Mouse (Mus musculus) embryo, embryonic 9.5 days (tissue): Measurements from ENCODE around the gene Zfp706.
A peak's percentile ranks its signal among the peaks of the same experiment; 100 is the strongest.
"Not testable (repeated sequence)": the region's sequence is repeated elsewhere in the genome, so short reads cannot be mapped to it uniquely, and the experiment has no call there.

Experiments used
- DNase-seq: peaks from one replicate; pipeline ENCODE4 v3.0.0-alpha.2; 2017; ENCODE audit errors: extremely low spot score

The Zfp706 gene

DNA sequence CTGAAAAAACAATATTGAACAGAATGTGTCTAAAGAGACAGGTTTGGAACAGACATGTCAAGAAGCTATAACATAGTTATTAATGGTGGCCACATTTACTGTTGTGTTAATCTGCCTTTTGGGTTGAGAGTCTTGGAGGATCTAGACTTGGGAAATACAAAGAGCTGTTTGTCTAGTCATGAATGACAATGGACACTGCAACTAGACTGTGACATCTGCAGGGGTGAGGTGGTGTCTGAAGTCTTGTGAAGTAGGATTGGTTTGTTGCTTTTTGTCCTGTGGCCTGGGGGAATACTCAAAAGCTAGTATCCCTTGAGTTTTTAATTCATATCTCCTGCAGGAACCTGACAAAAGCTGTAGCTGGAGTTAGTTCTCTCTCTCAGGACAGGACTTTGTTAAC is 973 bp upstream of the Zfp706 start:
- DNase-seq = no peak

DNA sequence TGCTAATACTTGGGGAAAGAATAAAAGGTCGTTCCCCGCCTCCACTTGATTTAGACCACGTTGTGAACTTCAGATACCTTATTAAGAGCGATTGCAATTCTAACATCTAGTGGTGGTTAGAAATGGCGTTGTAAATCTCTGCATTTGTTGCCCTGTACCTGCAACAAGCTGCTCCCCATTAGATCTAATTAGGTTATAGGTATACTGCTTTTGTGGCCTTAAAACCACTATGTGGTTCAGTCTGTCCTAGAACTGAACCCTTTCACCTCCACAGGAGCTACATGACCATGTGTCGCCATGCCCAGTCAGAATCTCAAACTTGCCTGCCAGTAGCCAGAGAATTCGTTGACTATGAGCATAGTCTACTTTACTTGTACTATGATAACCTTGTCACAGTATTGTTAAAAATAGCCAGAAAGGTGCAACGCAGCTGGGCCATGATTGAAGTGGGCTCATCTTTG is 416 bp upstream of the Zfp706 start:
- no peak for DNase-seq

DNA sequence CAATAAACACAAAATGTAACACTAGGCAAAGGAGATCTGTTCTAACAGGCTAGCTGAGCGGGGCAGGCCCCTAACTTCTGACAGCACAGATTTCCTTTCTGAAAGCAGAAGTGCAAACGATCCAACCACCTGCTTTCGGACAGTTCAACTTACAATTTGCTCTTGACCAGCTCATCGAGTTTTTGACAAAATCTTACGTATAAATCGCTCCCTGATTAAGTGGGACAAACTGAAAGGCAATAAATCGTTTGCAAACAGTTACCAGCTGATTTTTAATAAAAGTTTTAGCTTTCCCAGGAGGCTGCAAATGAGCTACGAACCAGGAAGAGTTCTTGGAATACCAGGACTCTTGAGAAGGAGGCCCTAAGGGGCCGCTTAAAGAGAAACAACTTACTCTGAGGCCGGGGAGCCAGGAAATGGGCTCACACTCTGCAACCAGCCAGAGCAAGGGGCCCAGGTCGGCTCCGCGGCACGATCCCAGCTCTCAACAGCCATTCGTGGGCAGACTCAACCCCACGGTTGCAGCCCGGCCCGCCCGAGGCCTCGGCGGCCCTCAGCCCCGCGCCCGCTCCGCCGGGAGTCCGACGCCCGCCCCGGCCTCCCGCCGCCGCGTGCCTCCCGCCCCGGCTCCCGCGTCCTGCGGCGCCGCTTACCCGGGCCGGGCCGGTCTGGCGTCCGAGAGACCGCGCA is 953 bp downstream of the Zfp706 start:
- DNase-seq = no peak

DNA sequence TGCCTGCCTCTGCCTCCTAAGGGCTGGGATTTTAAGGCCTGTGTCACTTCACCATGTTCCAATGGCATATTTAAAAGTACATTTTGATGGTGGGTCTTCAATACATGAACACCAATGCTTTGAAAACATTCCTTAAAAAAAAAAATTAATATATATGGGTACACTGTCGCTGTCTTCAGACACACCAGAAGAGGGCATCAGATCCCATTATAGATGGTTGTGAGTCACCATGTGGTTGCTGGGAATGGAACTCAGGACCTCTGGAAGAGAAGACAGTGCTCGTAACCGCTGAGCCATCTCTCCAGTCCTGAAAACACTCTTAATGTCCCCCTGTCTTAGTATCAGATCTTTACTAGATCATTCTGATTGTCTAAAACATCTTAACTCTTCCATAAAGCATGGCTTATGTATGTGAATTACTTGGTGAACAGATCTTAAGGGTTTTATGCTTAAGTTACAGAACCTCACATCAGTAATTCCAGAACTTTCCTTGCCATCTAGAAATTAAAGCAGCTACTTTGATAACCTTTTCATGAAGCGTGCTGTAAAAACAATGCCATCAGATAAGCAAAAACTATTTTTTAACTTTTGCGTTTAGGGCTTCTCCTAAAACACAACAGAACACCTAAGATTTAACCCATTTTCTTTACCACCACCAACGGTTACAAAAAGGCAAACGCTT is 1.6 kb downstream of the Zfp706 start:
- DNase-seq = no peak

DNA sequence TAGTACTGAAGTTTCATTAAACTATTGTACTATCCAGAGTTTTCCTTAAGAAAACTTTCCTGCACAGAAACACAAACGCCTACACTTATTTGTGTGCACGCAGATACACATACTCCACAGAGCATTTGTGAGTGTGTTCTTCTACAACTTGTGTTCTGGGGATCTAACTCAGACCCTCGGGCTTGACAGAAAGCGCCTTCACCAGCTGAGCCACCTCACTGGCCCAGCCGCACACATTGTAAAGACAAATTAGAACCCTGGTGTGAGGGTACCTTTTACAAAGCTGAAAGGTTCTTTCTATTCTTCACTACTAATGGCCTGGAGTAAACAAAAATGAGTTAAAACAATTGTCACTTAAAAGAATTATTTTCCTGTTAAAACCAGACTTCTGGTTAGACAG is 2.7 kb downstream of the Zfp706 start:
- DNase-seq = no peak

DNA sequence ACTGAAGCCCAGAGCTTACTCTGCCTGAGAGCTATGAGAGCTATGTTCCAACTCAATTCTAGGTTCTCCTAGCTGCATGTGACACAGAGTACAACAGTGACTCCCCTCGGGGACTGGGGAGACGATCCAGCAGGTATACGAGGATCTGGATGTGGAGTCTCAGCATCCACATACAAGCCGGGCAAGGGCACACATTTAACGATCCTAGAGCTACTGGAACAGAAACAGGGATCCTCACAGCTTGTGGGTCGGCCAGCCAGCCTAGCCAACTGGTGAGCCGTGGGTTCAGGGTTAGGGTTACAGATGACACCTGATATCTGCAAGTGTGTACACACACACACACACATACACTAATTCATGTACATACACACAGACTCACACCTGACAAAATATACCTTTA is 5.3 kb downstream of the Zfp706 start:
- DNase-seq = no peak

DNA sequence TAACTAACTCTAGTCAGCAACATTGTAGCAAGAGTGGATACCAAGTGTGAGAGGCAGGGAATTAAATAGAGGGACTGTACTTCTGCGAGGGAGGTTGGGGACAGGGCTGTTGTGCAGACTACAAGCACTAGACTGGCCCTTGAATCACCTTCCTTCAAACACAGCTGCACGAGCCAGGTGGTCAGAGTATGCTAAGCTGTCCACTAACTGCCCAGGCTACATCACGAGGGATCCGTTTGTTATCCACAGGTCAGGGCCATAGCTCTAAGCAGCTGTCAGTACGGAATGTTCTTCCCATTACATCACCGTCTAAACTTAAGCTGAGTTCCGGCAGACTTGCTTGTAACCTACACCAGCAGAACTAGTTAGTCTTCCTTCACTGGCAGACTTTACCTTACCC is 8.0 kb downstream of the Zfp706 start:
- DNase-seq = not testable (repeated sequence)

DNA sequence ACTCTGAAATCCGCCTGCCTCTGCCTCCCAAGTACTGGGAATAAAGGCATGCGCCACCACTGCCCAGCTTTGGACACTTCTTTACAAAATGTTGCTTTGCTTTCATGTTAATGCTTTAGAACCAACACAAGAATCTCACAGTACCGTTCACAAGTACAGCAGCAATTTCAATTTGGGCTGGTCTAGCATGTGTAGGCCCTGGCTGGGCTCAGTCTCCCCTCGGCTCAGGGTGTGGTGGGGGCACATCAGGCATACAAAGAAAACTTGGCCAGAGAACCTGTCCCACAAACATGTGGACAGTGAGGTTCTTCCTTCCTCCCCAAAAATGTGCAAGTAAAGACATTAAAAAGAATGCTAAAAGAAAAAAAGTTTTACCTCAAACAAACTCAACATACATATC is 12.4 kb downstream of the Zfp706 start:
- no peak for DNase-seq

DNA sequence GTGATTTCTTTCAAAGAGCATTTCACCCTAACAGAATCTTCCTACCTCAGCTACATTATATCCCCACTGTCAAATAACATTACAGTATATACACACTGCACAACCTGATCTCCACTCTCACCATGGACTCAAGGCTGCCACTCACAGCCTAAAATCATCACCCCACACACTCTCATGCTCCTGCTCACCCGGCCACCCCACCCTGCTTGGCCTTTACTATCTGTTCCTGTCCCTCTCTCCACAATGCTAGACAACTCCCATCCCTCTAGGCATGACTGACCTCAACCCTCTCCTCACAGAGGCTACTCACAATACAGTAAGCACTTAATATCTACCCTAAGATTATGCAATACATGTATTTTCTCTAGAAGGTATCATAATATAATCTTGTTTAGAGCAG is 12.9 kb downstream of the Zfp706 start:
- DNase-seq = no peak

DNA sequence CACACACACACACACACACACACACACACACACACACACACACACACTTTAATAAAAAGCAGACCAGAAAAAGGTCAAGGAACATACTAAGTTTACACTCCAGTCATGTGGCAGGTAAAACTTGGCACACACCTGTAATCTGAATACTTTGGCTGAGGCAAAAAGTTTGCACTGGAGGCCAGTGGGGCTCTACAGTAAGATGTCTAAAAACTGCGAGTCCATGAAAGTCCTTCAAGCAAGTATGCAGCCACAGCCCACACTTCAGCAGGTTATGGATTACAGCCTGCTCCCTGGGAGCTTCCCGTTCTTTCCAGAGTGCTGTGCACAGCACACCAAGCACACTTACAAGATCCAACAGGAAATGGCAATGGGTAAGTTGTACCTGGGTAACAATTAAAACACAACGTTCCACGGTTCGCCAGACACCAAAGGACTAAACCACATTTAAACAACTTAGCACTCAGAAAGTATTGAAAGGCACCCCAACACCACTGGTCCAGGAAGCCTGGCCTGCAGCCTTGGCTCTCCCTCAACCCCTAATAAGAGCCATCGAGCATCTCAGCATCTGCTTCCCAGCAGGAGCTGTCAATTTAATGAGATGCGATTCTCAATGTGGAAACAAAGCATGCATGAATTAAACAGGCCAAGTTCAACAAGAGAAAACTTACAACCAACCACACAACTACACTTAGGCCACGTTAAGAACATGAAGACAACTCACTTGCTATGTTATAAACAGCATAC is 14.0 kb downstream of the Zfp706 start:
- DNase-seq = no peak

DNA sequence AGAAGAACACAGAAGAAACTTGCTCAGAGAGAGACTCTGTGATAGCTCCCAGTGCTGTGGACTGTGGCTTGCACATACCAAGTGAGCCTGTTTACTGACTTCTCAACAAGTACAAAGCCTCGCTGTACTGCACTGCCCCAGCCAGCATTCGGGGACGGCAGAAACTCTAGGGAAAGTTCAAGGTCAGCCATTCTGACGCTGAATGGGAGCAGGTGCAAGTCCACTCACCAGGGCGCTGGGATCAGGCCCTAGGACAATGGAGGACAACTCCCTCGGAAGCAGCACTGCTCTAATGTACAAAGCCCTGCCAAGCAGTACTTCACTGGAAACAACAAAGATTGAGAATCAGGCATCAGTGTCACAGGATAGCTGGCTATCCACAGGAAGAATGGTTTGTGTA is 16.2 kb downstream of the Zfp706 start:
- DNase-seq = no peak

DNA sequence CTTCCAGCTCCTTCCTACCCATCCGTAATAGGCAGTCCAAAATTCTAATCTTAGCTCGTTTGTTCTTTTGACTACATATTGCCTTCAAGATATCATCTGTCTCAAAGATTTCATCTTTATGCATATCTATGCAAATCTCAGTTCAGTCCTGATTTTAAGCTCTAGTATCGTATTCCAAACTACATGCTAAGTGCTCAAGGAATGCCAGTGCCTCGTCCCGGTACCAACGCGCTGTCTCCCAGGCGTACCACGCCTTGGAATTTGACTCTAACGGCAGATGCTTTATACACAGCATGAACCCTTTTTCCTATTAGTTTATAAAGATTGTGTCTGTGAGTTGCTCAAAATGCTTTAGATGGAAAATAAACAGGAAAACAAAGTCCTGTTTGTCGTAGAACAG is 17.7 kb downstream of the Zfp706 start:
- DNase-seq = no peak

DNA sequence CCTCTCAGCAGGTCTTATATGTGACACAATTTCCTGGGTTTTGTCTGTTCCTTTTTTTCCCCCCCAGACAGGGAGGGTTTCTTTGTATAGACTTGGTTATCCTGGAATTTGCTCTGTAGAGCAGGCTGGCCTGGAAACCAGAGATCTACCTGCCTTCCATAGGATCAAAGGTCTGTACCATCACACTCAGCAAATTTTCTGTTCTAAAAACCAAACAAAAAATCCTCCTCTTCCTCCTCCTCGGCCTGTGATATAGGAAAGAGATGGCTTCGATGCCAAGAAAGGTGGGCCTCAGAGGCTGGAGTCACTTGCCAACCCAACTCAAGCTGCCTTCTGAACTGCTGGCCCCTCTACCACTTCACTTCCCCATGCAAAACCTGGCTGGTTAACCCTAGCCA is 18.9 kb downstream of the Zfp706 start:
- no peak for DNase-seq

DNA sequence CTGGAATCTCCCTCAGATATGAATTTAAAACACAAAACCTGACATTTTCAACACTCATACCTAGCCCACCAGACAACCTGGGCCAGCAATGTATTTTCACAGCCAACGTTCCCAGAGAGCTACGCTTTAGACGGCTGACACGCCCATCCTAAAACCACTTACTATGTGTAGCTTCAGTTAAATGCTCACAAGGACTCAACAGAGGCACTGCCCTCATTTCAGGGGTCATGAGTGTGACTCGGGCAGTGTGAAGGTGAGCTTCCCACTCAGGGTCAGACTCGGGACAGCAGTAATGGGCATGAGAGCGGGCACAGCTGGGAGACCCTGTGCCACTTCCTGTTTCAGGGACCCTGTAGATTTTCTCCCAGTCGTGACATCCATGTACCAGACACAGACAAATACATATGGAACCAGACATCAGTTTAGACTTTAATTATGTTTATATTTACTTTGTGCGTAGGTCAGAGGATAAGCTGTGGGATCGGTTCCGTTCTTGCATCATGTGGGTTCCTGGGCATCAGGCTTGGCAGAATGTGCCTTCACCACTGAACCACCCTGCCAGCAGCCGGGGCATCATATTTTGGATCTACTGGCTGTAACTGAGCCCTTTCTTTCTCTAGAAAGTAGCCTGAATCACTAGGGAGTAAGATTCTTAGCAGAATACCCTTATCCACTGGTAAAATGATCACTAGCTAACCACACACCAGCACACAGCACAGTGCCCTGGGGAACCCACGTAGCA is 19.4 kb downstream of the Zfp706 start:
- no peak for DNase-seq

DNA sequence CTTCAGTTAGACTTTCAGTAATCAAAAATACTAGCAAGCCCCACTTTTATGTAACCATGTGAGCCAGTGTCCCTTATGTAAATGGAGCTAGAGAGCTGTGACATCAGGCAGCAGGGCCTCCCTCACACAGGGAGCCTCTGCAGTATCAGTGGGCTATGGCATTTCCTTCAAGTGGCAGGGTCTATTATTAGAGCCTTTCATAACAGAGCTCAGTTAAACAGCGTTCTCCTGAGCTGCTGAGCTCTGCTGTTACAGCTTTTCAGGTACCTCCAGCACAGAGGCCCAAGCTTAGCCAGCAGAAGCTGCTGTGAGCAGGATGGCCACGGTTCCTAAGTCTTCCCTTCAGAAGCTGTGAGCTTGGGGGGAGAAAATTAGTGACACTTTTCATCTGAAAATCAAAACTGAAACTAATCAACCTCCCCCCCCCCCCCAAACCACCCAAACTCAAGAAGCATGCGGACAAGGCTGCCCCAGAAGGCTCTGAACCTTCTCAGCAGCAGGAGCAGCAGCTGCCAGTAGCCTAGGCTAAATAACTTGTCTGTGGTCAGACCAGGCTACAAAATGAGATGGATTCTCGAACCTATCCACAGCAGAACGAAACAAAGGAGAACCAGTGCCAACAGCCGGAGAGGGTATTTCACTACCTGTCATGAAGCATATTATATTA is 20.2 kb downstream of the Zfp706 start:
- no peak for DNase-seq

DNA sequence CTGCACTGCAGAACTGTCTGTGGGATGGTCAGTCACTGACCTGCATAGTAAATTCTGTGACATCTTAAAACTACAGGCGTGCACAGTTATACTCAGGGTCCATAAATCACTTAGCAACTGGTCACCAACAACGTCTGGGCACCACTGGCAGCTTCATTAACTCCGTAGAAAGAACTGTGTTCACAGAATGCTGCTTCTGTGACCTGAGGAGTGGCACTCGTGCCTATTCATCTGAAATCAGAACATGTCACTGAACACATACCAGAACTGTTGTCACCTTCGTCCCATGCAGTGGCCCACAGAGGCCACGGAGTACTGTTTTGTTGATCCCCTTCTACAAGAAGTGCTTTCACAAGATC is 22.0 kb downstream of the Zfp706 start:
- DNase-seq = no peak

DNA sequence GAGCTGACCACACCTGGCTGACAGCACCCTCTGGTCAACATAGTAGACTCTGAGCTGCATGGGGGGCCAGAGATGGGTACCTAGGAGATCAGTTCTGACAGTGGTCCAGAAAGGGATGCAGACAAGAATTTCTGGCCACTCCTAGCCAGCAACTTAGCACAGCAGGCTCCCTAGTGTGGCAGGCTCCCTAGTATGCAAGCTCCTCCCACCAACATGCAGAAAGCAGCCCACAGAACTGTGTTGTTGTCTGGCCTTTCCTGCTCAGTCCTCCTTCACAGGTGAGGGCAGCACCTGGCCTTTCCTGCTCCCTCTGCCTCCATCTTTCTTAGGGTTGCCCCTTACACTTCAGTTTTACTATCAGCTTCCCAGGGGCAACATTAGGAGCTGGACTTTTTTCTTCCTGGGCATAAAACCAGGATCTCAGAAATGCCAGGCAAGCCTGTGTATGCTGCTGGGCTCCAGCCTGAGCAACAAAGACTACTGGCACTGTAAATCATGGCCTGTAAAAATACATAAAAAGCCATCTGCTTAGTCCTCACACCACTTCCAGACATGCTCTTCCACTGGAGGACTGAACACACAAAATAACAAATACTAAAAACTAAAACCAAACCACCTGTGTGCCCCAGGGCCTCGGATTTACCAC is 22.5 kb downstream of the Zfp706 start:
- DNase-seq = no peak

DNA sequence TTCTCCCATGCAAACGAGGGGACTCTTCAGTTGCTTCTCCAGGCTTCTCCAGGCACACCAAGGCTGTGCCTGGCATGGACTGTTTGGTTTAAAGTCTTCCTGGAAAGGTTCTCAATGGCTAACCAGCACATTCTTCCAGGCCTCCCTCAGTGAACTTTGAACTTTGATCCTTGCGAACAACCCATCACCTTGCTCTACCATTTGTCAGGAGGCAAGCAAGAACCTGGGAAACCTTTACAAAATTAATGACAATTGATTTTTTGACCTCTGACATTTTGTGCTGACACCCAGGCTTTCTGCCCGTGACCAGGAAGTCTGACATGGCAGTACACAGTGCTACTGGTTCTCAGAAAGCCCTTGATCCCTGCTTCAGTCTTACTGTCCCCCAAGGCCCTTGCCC is 24.1 kb downstream of the Zfp706 start:
- no peak for DNase-seq

DNA sequence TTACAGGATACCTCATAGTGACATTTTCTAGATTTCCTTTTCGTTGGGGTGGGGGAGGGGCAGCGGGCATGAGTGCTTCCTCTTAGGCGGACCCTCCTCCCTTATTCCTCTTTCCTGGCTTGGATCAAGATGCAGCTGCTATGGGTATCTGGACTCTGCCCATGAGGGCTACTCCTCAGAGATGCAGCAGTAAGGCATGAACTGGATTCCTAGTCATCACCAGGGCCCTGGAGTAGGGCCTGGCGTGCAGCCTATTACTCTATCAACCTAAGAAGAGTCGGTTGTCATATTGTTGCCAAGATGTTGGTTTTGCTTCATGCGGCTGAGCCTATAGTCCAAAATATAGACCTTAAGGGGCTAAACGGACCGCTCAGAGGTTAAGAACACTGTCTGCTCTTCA is 27.3 kb downstream of the Zfp706 start:
- DNase-seq = no peak

DNA sequence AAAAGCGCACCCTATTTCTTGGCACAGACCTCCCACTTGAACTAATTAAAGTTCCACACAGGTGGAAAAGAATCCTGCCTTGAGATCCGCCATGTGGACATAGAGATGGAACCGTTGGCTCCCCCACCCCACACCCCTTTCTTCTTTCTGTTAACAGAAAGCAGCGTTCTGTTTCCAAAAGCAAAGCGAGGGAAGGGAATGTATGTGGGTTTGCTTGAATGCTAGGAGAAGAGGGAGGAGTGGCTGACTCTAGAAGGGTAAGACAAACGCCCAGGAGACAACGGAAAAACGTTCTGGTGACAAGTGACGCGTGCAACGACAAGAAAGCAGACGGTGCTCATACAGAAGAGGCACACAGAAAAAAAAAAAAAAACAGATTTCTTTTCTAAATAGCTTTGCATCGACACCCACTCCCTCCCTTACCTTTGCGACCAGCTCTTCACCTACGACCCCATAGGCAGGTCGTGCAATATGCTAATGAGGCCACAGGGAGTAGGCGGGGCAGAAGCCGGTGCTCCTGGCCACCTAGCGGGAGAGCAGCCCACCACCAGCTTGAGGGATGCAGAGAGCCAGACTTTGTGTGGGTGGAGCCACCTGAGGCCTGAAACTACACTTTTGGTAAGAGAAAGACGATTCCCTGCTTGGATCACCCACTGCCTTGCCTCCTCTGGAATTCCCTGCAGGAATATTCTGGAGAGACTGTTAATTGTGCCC is 27.9 kb downstream of the Zfp706 start:
- peak; percentile 77 for DNase-seq

DNA sequence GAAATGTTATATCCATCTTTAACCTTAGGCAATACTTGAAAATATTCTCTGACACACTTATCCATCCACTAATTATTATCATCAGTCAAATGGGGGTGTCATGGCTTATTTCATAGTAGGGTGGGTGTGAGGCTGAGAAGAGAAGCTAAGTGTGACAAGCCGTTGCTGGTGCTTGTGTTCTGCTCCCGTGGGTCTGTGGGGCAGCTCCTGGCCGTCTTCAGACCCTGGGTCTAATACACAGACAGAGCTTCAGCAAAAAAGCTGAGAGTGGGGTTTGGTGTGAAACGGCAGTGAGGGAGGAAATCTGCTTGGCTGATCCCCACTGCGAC is 28.4 kb downstream of the Zfp706 start:
- no peak for DNase-seq
